Mouse (Mus musculus) adrenal gland, postnatal 36 days (tissue): Measurements from ENCODE around the gene Ric8b. TPM values are rescaled to one million over a fixed set of nuclear protein-coding genes. Genes with fewer than 3 reads are reported as not detected.

Source experiments
- DNase-seq, 2 experiments: peaks; one replicate each; pipeline ENCODE4 v3.0.0; 2021; ENCODE audit warnings: mixed read lengths in 1 of 2
- total RNA-seq, 2 experiments: library from RNA; stranded (reverse); gene quantifications; 2 replicates each; pipeline ENCODE4 v1.2.3; 2021

Ric8b gene
- total RNA-seq, 2 experiments from 2014 or later = 29.2 to 38.7 TPM

- peak; percentile 59 to 75 for DNase-seq
Observed at GRCm38 (mm10) chr10:84909021-84909801, 8.2 kb upstream of the Ric8b start.

- DNase-seq = no peak
Observed at GRCm38 (mm10) chr10:84910194-84910593, 7.2 kb upstream of the Ric8b start.

GRCm38 (mm10) chr10:84910758-84911384, 6.5 kb upstream of the Ric8b start:
- no peak for DNase-seq

GRCm38 (mm10) chr10:84913148-84913547, 4.3 kb upstream of the Ric8b start:
- DNase-seq = no peak

GRCm38 (mm10) chr10:84915476-84915875, 1.9 kb upstream of the Ric8b start:
- no peak for DNase-seq

- peak in 1 of 2 experiments; percentile 62 for DNase-seq
Observed at GRCm38 (mm10) chr10:84917731-84918095, 297 bp downstream of the Ric8b start.

GRCm38 (mm10) chr10:84926336-84926735, 8.9 kb downstream of the Ric8b start:
- peak in 1 of 2 experiments; percentile 47 for DNase-seq

- DNase-seq = no peak
Observed at GRCm38 (mm10) chr10:84926885-84927284, 9.5 kb downstream of the Ric8b start.

GRCm38 (mm10) chr10:84928465-84928864, 11.0 kb downstream of the Ric8b start:
- DNase-seq = no peak

- no peak for DNase-seq
Observed at GRCm38 (mm10) chr10:84935553-84936209, 18.3 kb downstream of the Ric8b start.

GRCm38 (mm10) chr10:84936832-84937515, 19.6 kb downstream of the Ric8b start:
- no peak for DNase-seq

GRCm38 (mm10) chr10:84938094-84938820, 20.8 kb downstream of the Ric8b start:
- DNase-seq = peak in 1 of 2 experiments; percentile 37

- DNase-seq = no peak
Observed at GRCm38 (mm10) chr10:84938886-84939285, 21.5 kb downstream of the Ric8b start.

- no peak for DNase-seq
Observed at GRCm38 (mm10) chr10:84940356-84940755, 22.9 kb downstream of the Ric8b start.

- DNase-seq = no peak
Observed at GRCm38 (mm10) chr10:84945692-84946091, 28.3 kb downstream of the Ric8b start.

GRCm38 (mm10) chr10:84948970-84949683, 31.7 kb downstream of the Ric8b start:
- DNase-seq = no peak

GRCm38 (mm10) chr10:84949684-84950010, 32.2 kb downstream of the Ric8b start:
- DNase-seq = no peak

- no peak for DNase-seq
Observed at GRCm38 (mm10) chr10:84950384-84950783, 33.0 kb downstream of the Ric8b start.

GRCm38 (mm10) chr10:84954236-84954635, 36.8 kb downstream of the Ric8b start:
- no peak for DNase-seq

- DNase-seq = no peak
Observed at GRCm38 (mm10) chr10:84956173-84956572, 38.8 kb downstream of the Ric8b start.

- no peak for DNase-seq
Observed at GRCm38 (mm10) chr10:84958597-84958996, 41.2 kb downstream of the Ric8b start.
